Mouse (Mus musculus) liver, embryonic 14.5 days (tissue): ENCODE data around the gene Clec2d. TPM values are rescaled to one million over a fixed set of nuclear protein-coding genes. Genes with fewer than 3 reads are reported as not detected.

ENCODE experiments used
- ATAC-seq: fragments of 200-750 bp; cut with Nextera tagmentation; 2 replicates; pipeline ENCODE4 v1.8.0; 2017; ENCODE audit warnings: moderate number of reproducible peaks, mild to moderate bottlenecking, moderate library complexity; ENCODE audit not compliant: insufficient read depth
- DNase-seq, 3 experiments: peaks; one replicate each; pipeline ENCODE4 v3.0.0-alpha.2; 2012 to 2013; ENCODE audit warnings: low read depth in 3 of 3, low spot score in 3 of 3
- H3K27ac ChIP-seq: fragments of 300-500 bp; sonication (generic); 2 replicates; pipeline ENCODE4 v1.5.1; 2014; ENCODE audit warnings: moderate library complexity, mild to moderate bottlenecking, control low read depth, inconsistent platforms
- H3K27me3 ChIP-seq: fragments of 300-500 bp; sonication (generic); 2 replicates; pipeline ENCODE4 v1.6.1; 2014; ENCODE audit warnings: mild to moderate bottlenecking, low read length, moderate library complexity; ENCODE audit not compliant: control insufficient read depth, insufficient read depth
- H3K36me3 ChIP-seq: fragments of 300-500 bp; sonication (generic); replicated peaks from 2 replicates; pipeline ENCODE4 v1.6.1; 2014; ENCODE audit warnings: low read depth; ENCODE audit not compliant: control insufficient read depth, insufficient read depth
- H3K4me1 ChIP-seq, 2 experiments: fragments of 200-500 bp in 1 of 2; fragments of 300-500 bp in 1 of 2; sonication (generic) in 1 of 2; replicated peaks; 2 replicates each; pipeline ENCODE4 v1.6.1; 2012 to 2014; ENCODE audit warnings: antibody characterized with exemption in 1 of 2, inconsistent platforms in 1 of 2, low read length in 1 of 2; ENCODE audit not compliant: control insufficient read depth in 2 of 2, insufficient read depth in 2 of 2
- H3K4me2 ChIP-seq: fragments of 300-500 bp; sonication (generic); 2 replicates; pipeline ENCODE4 v1.6.1; 2014; ENCODE audit warnings: low read depth, mild to moderate bottlenecking, control low read depth, moderate library complexity
- H3K4me3 ChIP-seq, 2 experiments: fragments of 200-500 bp in 1 of 2; fragments of 300-500 bp in 1 of 2; sonication (generic) in 1 of 2; 2 replicates each; pipeline ENCODE4 v1.5.1; 2012 to 2014; ENCODE audit warnings: low read depth in 2 of 2, low read length in 2 of 2, mild to moderate bottlenecking in 2 of 2, control low read depth in 1 of 2, inconsistent platforms in 1 of 2, moderate library complexity in 1 of 2; ENCODE audit not compliant: insufficient read depth in 1 of 2
- H3K9ac ChIP-seq: fragments of 300-500 bp; sonication (generic); replicated peaks from 2 replicates; pipeline ENCODE4 v1.6.1; 2014; ENCODE audit warnings: mild to moderate bottlenecking, control low read depth, moderate library complexity
- H3K9me3 ChIP-seq: fragments of 300-500 bp; sonication (generic); 2 replicates; pipeline ENCODE4 v1.6.1; 2016; ENCODE audit warnings: low read length, mixed read lengths; ENCODE audit not compliant: control insufficient read depth
- CTCF ChIP-seq: IDR thresholded peaks from 2 replicates; pipeline ENCODE4 v1.5.1; 2016; ENCODE audit warnings: antibody characterized with exemption, low read depth, control low read depth
- EP300 ChIP-seq: IDR thresholded peaks from 2 replicates; pipeline ENCODE4 v1.6.1; 2016; ENCODE audit warnings: antibody characterized with exemption, low read depth
- WGBS: fragments of 180-500 bp; shearing (Covaris S2); extraction: QIAGEN DNeasy Blood & Tissue Kit; methylation state at CpG from one replicate; pipeline ENCODE4 v1.1.7; 2014; ENCODE audit not compliant: insufficient replicate concordance; 5-methylcytosine and 5-hydroxymethylcytosine counted together
- polyA plus RNA-seq, 2 experiments: library from polyadenylated mRNA; depleted of rRNA in 1 of 2; stranded (reverse) in 1 of 2; unstranded in 1 of 2; fragments of >200 nt; fragmentation: Nextera tagmentation in 1 of 2; extraction: Ambion mirVana in 1 of 2; gene quantifications; 2 replicates each; pipeline versions ENCODE4 v1.2.1 to v1.2.3; 2012 to 2014

Gene Clec2d
- polyA plus RNA-seq, 2 experiments, result 0.22 to 6.6 TPM

- WGBS, result 20% methylated on average over 3 of the region's 3 CpGs
- Histone ChIP-seq H3K4me2 (0 out of 2 replicates have a peak overlapping the region, but pooled peaks have one; percentile 9), H3K4me1 (peaks cover 37 to 52% of the 10 kb centered on the region in 2 experiments), H3K4me3 (no peak overlapping the region), H3K36me3 (no peaks in the 10 kb centered on the region), H3K27ac (peak overlapping the region; percentile 62), H3K9ac (no peak overlapping the region), H3K27me3 (no peaks in the 10 kb centered on the region), H3K9me3 (no peaks in the 10 kb centered on the region)
- ATAC-seq (peak; percentile 68), DNase-seq (no peak)
- TF ChIP-seq CTCF (no peak), EP300 (peak; percentile 66)
These were observed 49.6 kb downstream of the Clec2d start for GRCm38 (mm10) chr6:129229774-129230578.

- no peak for ATAC-seq
These were observed 51.8 kb downstream of the Clec2d start for GRCm38 (mm10) chr6:129232005-129232841.

GRCm38 (mm10) chr6:129232842-129233205 lies 52.4 kb downstream of the Clec2d start:
- Histone ChIP-seq H3K9ac (no peak overlapping the region), H3K27me3 (no peaks in the 10 kb centered on the region), H3K27ac (no peak overlapping the region; the same call in 1 of the 2 replicates), H3K4me1 (peaks cover 54 to 76% of the 10 kb centered on the region in 2 experiments), H3K4me2 (no peak overlapping the region), H3K4me3 (no peak overlapping the region), H3K9me3 (no peaks in the 10 kb centered on the region), H3K36me3 (no peaks in the 10 kb centered on the region)
- ATAC-seq (peak; percentile 16; the same call in 1 of the 2 replicates), DNase-seq (peak in 1 of 3 experiments; percentile 68)
- 10% methylated on average over 9 of the region's 9 CpGs for WGBS
- no peak for TF ChIP-seq CTCF
- TF ChIP-seq EP300, result peak; percentile 69

More at GRCm38 (mm10) chr6:129232005-129232841, 51.8 kb downstream of the Clec2d start:
- no peak for TF ChIP-seq CTCF
- TF ChIP-seq EP300, result no peak
- Histone ChIP-seq H3K27me3 (no peaks in the 10 kb centered on the region), H3K9me3 (no peaks in the 10 kb centered on the region), H3K4me2 (no peak overlapping the region), H3K36me3 (no peaks in the 10 kb centered on the region), H3K27ac (peak overlapping the region; percentile 48), H3K4me1 (peaks cover 54 to 70% of the 10 kb centered on the region in 2 experiments), H3K9ac (no peak overlapping the region), H3K4me3 (no peak overlapping the region)
- no peak for DNase-seq
- 38% methylated on average over 5 of the region's 5 CpGs for WGBS

- Histone ChIP-seq H3K4me2 (peak overlapping the region; percentile 29; the same call in 1 of the 2 replicates), H3K4me1 (peaks cover 54 to 76% of the 10 kb centered on the region in 2 experiments)
These were observed 53.0 kb downstream of the Clec2d start for GRCm38 (mm10) chr6:129233366-129233954.

More at GRCm38 (mm10) chr6:129233366-129233954, 53.0 kb downstream of the Clec2d start:
- DNase-seq (no peak), ATAC-seq (no peak)
- Histone ChIP-seq H3K9ac (no peak overlapping the region), H3K4me3 (no peak overlapping the region), H3K9me3 (no peaks in the 10 kb centered on the region), H3K36me3 (no peaks in the 10 kb centered on the region), H3K27ac (peak overlapping the region; percentile 37), H3K27me3 (no peaks in the 10 kb centered on the region)
- TF ChIP-seq CTCF (no peak), EP300 (no peak)
- 55% methylated on average over 6 of the region's 6 CpGs for WGBS
